Mouse (Mus musculus) intestine, embryonic 14.5 days (tissue): Measurements from ENCODE around the gene Dpy19l1. TPM values are rescaled to one million over a fixed set of nuclear protein-coding genes. Genes with fewer than 3 reads are reported as not detected.

Experiments used
- ATAC-seq: fragments of 200-750 bp; cut with Nextera tagmentation; replicated peaks from 2 replicates; pipeline ENCODE4 v1.8.0; 2017; ENCODE audit warnings: low read depth, moderate number of reproducible peaks, moderate TSS enrichment, moderate library complexity; ENCODE audit not compliant: low FRiP score, low TSS enrichment
- DNase-seq: peaks from one replicate; pipeline ENCODE4 v3.0.0-alpha.2; 2018; ENCODE audit warnings: low spot score
- H3K27ac ChIP-seq: fragments of 300-500 bp; sonication (generic); 2 replicates; pipeline ENCODE4 v1.5.1; 2014; ENCODE audit warnings: low read depth, mild to moderate bottlenecking, control low read depth
- H3K27me3 ChIP-seq: fragments of 300-500 bp; sonication (generic); replicated peaks from 2 replicates; pipeline ENCODE4 v1.6.1; 2014; ENCODE audit warnings: low read length, control low read depth; ENCODE audit not compliant: control insufficient read depth, insufficient read depth
- H3K36me3 ChIP-seq: fragments of 300-500 bp; sonication (generic); 2 replicates; pipeline ENCODE4 v1.6.1; 2014; ENCODE audit warnings: low read length, control low read depth; ENCODE audit not compliant: control insufficient read depth, insufficient read depth
- H3K4me1 ChIP-seq: fragments of 300-500 bp; sonication (generic); replicated peaks from 2 replicates; pipeline ENCODE4 v1.6.1; 2014; ENCODE audit warnings: low read length, control low read depth, mixed read lengths; ENCODE audit not compliant: control insufficient read depth, insufficient read depth
- H3K4me2 ChIP-seq: fragments of 300-500 bp; sonication (generic); 2 replicates; pipeline ENCODE4 v1.6.1; 2014; ENCODE audit warnings: low read length
- H3K4me3 ChIP-seq: fragments of 300-500 bp; sonication (generic); 2 replicates; pipeline ENCODE4 v1.5.1; 2014; ENCODE audit warnings: low read depth, low read length, control low read depth, mixed read lengths
- H3K9ac ChIP-seq: fragments of 300-500 bp; sonication (generic); 2 replicates; pipeline ENCODE4 v1.6.1; 2014; ENCODE audit warnings: mild to moderate bottlenecking, low read length
- H3K9me3 ChIP-seq: fragments of 300-500 bp; sonication (generic); 2 replicates; pipeline ENCODE4 v1.6.1; 2016; ENCODE audit warnings: low read length, control low read depth; ENCODE audit not compliant: control insufficient read depth
- WGBS: fragments of 180-500 bp; shearing (Covaris S2); extraction: QIAGEN DNeasy Blood & Tissue Kit; methylation state at CpG from one replicate; pipeline ENCODE4 v1.1.7; 2014; 5-methylcytosine and 5-hydroxymethylcytosine counted together
- polyA plus RNA-seq: library from polyadenylated mRNA; unstranded; fragments of >200 nt; fragmentation: Nextera tagmentation; extraction: Ambion mirVana; gene quantifications from 2 replicates; pipeline ENCODE4 v1.2.1, GENCODE M21; 2014

Gene Dpy19l1
- polyA plus RNA-seq, 1 experiment from 2014 or later: 12.1 TPM

DNA sequence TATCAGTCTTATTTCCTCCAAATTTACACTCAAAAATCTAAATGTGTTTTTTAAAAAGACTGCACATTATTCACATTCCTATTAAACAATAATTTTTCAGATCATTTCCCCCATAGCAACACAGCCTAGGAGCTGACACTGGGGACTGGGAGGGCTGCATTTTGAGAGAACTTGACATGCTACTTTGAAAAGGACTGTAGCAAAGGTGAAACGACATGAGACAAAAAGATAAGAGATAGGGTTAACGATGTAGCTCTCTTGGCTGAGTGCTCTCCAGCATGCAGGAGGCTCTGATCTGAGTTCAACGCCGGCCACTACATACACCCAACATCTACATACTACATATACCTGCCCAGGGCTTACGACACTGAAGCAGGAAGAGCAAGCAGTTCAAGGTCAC is 20.6 kb downstream of the Dpy19l1 start:
- Histone ChIP-seq H3K4me2 (no peak overlapping the region), H3K9ac (no peak overlapping the region), H3K9me3 (no peaks in the 10 kb centered on the region), H3K4me3 (no peak overlapping the region), H3K36me3 (no peaks in the 10 kb centered on the region), H3K27me3 (no peaks in the 10 kb centered on the region), H3K4me1 (no peaks in the 10 kb centered on the region), H3K27ac (no peak overlapping the region)
- 74% methylated on average over 5 of the region's 5 CpGs for WGBS
- DNase-seq: no peak
- no peak for ATAC-seq

DNA sequence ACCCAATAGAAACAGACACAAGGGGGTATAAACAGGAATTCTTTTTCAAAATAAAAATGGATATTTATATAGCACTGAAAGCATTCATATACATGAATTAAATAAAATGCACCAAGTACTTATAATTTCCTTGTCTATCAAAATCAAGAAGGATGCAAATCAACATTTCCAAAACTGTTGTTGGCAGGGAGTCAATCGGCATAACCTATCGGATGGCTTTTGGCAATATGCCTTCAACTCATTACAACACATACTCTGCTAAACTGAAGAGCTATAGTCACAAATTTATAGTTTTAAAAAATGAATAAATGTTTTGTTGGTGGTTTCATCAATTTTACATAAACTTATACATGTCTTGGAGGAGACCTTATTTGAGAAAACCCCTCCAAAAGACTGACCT is 25.7 kb downstream of the Dpy19l1 start:
- Histone ChIP-seq H3K4me2 (no peak overlapping the region), H3K27ac (no peak overlapping the region), H3K27me3 (no peaks in the 10 kb centered on the region), H3K9ac (no peak overlapping the region), H3K4me3 (no peak overlapping the region), H3K9me3 (no peaks in the 10 kb centered on the region), H3K4me1 (no peaks in the 10 kb centered on the region), H3K36me3 (no peaks in the 10 kb centered on the region)
- ATAC-seq (no peak), DNase-seq (no peak)
- 92% methylated on average over 2 of the region's 2 CpGs for WGBS

DNA sequence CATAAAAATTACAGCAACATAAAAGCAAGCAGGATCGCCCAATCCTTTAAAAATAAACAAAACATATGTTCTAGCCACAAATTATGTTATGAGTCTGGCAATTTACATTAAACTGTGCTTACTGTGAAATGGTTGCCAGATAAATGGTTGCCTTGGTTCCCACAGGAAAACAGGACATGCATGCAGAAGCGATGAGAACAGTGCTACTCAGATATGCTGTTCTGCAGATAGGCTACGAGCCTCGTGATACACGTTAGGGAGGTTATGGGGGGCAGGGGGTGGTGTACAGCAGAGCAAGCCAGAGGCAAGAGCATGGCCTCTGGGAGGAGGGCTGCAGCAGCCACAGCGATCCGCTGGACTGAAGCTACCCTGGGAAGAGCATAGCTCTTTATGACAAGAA is 29.1 kb downstream of the Dpy19l1 start:
- no peak overlapping the region for H3K4me2 ChIP-seq
- H3K36me3 ChIP-seq: no peaks in the 10 kb centered on the region
- DNase-seq (no peak), ATAC-seq (no peak)
- H3K9me3 ChIP-seq: no peaks in the 10 kb centered on the region
- no peak overlapping the region for H3K9ac ChIP-seq
- no peaks in the 10 kb centered on the region for H3K27me3 ChIP-seq
- WGBS: 76% methylated on average over 7 of the region's 7 CpGs
- H3K27ac ChIP-seq: no peak overlapping the region
- H3K4me3 ChIP-seq: no peak overlapping the region
- H3K4me1 ChIP-seq: no peaks in the 10 kb centered on the region

DNA sequence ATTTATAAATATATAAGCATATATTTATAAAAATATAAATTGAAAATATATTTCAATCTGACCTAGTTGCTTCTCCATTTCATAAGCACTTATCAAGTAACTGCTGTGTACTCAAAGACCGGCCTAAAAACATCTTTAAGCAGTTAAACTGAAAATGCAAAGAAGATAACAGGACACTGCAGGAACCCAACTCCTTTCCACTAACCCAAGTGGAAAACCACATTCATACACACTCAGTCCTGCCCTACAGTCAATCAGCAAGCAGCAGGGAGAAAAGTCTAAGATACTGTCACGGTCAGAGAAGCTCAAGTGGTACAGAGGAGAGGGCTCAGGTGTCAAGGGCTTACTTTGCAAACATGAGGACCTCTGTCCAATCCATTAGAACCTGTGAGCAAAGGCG is 30.4 kb downstream of the Dpy19l1 start:
- no peak overlapping the region for H3K9ac ChIP-seq
- 87% methylated on average over 3 of the region's 3 CpGs for WGBS

DNA sequence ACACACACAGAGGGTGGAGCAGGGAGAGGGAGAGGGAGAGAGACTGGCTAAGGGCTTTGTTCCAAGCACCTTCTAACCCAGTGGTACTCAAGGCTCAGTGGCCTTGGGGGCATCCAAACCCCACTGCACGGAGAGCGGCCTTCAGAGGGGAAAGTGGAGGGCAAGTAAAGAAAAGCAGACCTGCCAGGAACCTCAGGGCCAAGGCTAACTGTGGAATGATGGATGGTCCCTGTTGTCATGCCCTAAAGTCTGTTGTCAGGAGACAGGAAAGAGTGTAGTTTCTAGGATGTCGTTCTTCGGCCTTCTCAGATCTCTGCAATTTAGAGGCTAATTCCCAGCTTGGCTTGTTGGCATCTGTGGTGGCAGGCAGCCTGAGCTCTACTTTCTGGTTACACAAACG is 32.8 kb downstream of the Dpy19l1 start:
- no peak overlapping the region for H3K4me3 ChIP-seq
- no peak overlapping the region for H3K9ac ChIP-seq
- DNase-seq (no peak), ATAC-seq (no peak)
- WGBS: 55% methylated on average over 5 of the region's 5 CpGs
- H3K27me3 ChIP-seq: no peaks in the 10 kb centered on the region
- H3K36me3 ChIP-seq: peaks cover 4% of the 10 kb centered on the region; the same call in 1 of the 2 replicates
- H3K4me2 ChIP-seq: no peak overlapping the region
- no peak overlapping the region for H3K27ac ChIP-seq
- H3K9me3 ChIP-seq: no peaks in the 10 kb centered on the region
- no peaks in the 10 kb centered on the region for H3K4me1 ChIP-seq

More for the DNA sequence above, 30.4 kb downstream of the Dpy19l1 start:
- Histone ChIP-seq H3K27ac (no peak overlapping the region), H3K4me2 (no peak overlapping the region), H3K27me3 (no peaks in the 10 kb centered on the region), H3K9me3 (no peaks in the 10 kb centered on the region), H3K36me3 (no peaks in the 10 kb centered on the region), H3K4me3 (no peak overlapping the region), H3K4me1 (no peaks in the 10 kb centered on the region)
- DNase-seq: no peak
- ATAC-seq: no peak

DNA sequence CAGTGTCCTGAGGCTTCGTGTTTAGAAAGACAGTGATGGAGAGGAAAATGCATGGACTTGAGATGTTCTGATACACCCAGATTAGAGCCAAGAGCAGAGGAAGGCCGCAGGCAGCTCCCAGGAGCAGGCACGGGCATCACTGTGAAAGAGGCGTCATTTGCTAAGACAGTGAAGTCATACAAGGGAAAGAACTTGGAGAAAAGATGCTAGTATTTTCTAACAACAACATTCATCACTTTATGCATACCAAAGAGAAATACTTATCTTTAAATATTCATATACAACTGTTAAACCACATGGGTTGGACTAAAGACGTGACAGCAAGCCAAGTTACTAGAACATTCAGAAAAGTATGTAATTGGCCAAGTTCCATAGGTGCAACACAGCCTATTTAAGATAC is 35.8 kb downstream of the Dpy19l1 start:
- no peak for ATAC-seq
- no peak overlapping the region for H3K4me3 ChIP-seq
- 90% methylated on average over 5 of the region's 5 CpGs for WGBS
- no peaks in the 10 kb centered on the region for H3K4me1 ChIP-seq
- H3K9me3 ChIP-seq: no peaks in the 10 kb centered on the region
- no peak overlapping the region for H3K9ac ChIP-seq
- no peak overlapping the region for H3K4me2 ChIP-seq
- H3K27ac ChIP-seq: no peak overlapping the region
- no peaks in the 10 kb centered on the region for H3K27me3 ChIP-seq
- no peak for DNase-seq
- H3K36me3 ChIP-seq: peaks cover 4% of the 10 kb centered on the region; the same call in 1 of the 2 replicates

DNA sequence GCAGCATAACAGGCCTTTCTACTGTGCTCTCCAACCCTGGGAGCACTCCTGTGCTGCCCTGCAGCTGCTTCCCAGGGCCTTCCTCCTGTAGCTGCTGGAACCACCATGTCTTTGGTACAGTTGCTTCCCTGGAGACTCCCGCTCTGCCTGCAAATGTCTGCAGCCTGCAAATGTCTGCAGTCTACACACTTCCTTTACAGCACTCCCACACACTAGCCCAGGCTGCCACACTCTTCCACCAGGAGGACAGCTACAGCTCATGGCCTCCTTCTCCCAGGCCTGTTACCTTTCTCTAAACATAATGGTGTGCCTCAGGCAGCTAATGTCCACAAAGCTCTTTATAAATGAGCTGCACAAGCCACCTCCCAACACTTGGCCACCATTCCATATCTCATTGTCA is 36.3 kb downstream of the Dpy19l1 start:
- DNase-seq (no peak), ATAC-seq (no peak)
- Histone ChIP-seq H3K4me1 (no peaks in the 10 kb centered on the region), H3K4me2 (no peak overlapping the region), H3K27me3 (no peaks in the 10 kb centered on the region), H3K9me3 (no peaks in the 10 kb centered on the region), H3K9ac (no peak overlapping the region), H3K27ac (no peak overlapping the region), H3K4me3 (no peak overlapping the region), H3K36me3 (peaks cover 4% of the 10 kb centered on the region; the same call in 1 of the 2 replicates)
- WGBS: 100% methylated on average over 1 of the region's 1 CpGs

DNA sequence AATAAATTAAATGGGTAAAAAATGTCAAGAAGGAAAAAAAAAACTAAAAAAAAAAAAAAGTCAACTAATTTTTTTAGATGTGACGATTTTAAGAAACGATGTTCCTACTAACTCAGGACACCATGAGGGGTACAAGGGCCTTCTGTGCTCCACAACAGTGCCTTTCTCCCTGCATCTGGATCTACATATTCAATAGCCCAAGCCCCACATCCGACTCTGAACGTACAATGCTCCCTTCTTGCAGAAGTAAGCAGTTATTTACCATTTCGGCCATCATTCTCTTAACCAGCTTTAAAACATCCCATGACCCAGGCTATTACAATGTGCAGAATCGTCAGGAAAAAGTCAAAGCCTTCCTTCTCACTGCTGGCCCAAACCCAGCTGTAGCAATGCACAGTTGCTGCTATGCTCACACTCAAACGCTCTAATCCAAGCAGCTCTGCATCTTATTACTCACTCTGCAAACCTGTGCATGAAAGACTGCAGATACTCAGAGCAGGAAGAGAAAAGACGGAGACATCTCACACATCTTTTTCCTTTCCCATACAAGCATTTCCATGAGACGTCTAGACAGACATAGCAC is 41.5 kb downstream of the Dpy19l1 start:
- H3K4me1 ChIP-seq: no peaks in the 10 kb centered on the region
- H3K27ac ChIP-seq: no peak overlapping the region
- WGBS: 82% methylated on average over 9 of the region's 9 CpGs
- no peak for ATAC-seq
- H3K36me3 ChIP-seq: 0 out of 2 replicates have a peak, but pooled peaks cover 2% of the 10 kb centered on the region
- H3K9me3 ChIP-seq: no peaks in the 10 kb centered on the region
- H3K4me2 ChIP-seq: no peak overlapping the region
- no peaks in the 10 kb centered on the region for H3K27me3 ChIP-seq
- no peak overlapping the region for H3K9ac ChIP-seq
- no peak overlapping the region for H3K4me3 ChIP-seq
- DNase-seq: no peak

DNA sequence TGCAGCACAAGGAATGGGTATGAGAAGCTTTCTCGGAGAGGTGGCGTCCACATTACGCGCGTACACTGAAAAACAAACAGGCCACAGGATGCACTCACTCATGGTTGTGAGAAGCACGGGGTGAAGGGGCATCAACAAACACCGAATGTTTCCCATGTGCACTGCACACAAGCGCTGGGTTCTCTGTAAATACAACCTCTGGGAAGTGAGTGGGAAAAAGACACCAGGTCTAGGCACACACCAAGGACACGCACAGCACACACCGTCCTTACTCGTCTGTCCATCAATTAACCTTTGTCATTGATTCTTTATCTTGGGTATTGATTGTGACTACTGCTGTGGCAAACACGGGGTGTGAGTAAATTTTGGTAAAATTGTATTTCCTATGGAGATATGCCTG is 49.1 kb downstream of the Dpy19l1 start:
- H3K9ac ChIP-seq: no peak overlapping the region
- WGBS: 86% methylated on average over 12 of the region's 12 CpGs

More for the DNA sequence above, 49.1 kb downstream of the Dpy19l1 start:
- ATAC-seq (no peak), DNase-seq (no peak)
- Histone ChIP-seq H3K4me2 (no peak overlapping the region), H3K4me1 (no peaks in the 10 kb centered on the region), H3K9me3 (no peaks in the 10 kb centered on the region), H3K36me3 (0 out of 2 replicates have a peak, but pooled peaks cover 7% of the 10 kb centered on the region), H3K27me3 (no peaks in the 10 kb centered on the region), H3K27ac (no peak overlapping the region), H3K4me3 (no peak overlapping the region)
